Mouse (Mus musculus) layer of hippocampus, postnatal 10 days (tissue): Measurements from ENCODE around the gene Evc2. TPM values are rescaled to one million over a fixed set of nuclear protein-coding genes. Genes with fewer than 3 reads are reported as not detected.
A peak's percentile ranks its signal among the peaks of the same experiment; 100 is the strongest.

Source experiments
- DNase-seq, 2 experiments: peaks; one replicate each; pipeline ENCODE4 v3.0.0; 2021; ENCODE audit warnings: low spot score in 2 of 2
- total RNA-seq, 2 experiments: library from RNA; stranded (reverse); gene quantifications; 2 replicates each; pipeline ENCODE4 v1.2.3; 2021

Evc2 gene
- total RNA-seq, 2 experiments from 2014 or later: 7.4 to 7.8 TPM

DNA sequence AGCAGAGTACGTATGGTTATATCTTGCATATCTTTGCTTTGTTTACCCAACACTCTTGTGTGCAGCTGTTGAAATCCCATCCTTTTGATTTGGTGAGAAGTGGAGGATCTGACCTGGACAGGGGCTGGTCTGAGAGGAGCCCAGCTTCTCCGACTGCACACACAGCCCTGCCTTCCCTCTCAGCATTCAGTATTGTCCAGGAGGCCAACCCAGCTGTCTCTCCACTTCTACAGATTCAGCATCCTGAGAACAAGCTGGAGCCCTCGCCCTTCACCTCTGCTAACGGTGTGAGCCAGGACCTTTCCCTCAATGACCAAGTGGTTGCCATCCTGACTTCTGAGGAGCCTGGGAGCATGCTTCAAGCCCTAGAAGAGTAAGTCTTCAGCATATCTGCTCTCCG lies 25.0 kb downstream of the Evc2 start:
- no peak for DNase-seq

DNA sequence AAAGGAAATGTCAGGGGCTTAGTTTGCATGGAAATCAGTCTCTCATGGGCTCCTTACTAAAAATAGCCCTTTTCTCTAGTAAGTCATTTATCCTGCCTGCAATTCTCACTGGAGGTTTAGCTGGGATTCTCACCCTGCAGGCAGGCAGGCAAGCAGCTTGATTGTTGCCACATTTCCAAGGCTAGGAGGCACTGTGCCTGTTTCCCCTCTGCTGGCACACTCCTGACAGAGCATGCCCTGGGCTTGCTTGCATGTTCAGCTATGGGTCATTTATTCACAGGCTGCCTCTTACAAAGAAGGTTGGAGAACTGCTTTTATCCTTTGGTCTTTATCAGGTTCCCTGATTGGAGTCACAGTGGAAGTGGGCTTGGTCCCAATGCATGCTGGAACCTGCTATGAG lies 27.5 kb downstream of the Evc2 start:
- no peak for DNase-seq

DNA sequence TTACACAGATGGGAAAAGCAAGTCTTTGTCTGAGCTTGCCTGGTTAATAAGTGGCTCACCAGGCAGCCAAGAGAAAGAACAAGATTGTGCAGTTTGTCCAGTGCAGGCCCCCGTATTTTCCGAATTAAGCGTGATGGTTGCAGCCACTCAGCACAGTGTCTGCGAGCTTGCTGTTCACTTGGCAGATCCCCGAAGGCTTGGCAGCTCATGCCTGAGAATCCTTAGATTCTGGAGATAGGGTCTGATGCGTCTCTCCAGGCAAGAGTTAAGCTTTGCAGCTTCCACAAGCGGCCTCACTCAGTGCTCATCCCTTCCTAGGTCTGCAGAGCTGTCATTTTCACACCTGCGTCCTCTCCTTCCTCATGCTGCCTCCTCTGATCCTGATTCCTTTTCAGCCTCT lies 30.5 kb downstream of the Evc2 start:
- no peak for DNase-seq

DNA sequence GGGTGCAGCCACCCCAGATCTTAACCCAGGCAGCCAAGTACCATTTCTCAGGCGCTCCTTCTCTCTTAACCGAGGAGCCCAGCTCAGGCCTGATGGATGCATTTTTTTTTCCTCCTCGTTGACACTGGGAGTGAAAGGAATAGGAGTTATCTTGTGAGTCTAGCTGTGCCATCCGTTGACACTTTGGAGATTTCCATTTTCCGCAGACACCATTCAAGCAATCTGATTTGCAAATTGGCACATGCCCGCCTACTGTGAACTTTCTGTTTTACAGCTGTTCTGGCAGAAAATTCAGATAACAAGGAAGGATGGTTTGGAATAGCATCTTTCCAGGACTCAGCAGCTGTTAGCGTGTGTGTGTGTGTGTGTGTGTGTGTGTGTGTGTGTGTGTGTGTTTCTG lies 39.1 kb downstream of the Evc2 start:
- no peak for DNase-seq

DNA sequence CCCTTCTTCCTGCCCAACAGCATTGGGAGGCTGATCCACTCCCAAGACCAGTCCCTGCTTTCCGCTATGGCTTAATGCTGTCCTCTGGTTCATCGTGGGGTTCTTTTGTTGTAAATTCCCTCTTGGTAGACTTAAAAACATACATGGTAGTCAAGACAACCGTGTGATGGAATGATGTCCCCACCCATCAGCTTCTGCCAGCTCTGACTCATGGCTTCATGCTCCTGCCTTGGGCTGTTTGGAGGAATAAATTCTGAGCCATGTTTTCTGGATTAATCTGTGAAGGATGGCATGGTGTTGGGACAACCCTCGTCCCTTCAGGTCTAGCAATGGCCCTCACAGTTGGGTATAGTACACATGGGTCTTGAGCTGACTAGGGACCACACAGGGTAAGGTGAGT lies 42.3 kb downstream of the Evc2 start:
- no peak for DNase-seq

DNA sequence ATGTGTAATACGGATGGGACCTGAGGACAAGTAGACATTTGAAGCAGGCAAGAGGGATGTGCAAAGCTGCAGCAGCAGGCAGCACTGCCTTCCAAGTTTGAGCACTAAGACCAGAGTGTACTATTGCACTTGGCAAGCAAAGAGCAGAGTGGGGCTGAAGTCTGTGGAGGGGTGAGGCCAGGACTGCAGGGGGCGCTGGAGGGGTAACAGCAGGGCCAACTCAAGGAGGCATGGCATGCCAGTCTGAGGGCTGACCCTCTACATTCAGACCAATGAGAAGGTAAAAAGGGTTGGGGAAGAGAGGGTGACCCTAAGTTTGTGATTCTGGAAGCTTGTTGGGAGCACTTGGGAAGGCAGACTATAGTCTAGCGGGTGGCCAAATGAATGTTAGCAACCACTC lies 45.3 kb downstream of the Evc2 start:
- no peak for DNase-seq

DNA sequence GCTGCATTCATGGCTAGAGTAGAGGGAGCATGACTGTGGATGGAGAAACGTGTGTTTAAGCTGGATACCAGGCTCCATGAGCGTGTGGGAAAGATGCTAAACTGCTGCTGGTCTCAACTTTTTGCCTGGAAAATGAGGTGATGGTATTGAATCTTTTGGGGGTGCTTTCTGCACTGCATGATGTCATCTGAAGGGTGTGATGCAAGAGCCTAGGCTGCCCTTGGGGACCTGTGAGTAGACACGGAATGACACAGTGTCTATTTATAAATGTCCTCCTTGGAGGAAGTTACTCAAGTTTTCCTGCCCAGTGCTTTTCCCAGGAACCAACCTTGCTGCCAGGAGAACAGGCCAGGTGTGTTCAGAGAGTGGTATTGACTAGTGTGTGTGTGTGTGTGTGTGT lies 50.3 kb downstream of the Evc2 start:
- DNase-seq: no peak

DNA sequence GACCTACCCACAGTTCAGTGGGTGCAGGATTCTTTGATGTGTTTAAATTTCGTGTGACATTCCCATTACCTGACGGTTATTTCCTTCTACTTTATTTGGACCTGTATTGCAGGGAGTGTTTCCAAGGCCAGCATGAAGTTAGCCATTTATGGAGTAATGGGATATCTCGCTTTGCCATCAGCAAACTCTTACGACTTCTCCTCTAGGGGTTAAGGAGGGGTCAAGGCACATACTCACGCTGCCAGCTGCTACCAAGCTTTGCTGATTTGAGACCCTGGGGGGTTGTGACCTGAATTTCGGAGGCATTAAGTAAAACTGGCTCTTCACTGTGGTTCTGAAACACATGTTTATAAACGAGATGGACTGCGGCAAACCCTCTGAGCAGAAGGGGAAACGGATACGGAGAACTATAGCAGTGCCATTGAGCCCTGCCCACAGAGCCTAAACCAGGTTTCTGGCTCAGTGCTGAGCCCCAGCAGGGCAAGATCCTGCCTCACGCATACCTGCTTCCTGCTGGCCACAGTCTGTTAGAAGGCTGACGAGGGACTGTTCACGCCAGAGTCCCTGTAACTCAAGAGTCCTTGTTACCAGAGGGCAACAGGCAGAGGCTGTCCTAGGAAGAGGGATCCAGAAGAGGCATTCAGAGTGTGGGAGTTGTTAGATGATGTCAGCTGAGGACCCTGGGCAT lies 51.7 kb downstream of the Evc2 start:
- no peak for DNase-seq

DNA sequence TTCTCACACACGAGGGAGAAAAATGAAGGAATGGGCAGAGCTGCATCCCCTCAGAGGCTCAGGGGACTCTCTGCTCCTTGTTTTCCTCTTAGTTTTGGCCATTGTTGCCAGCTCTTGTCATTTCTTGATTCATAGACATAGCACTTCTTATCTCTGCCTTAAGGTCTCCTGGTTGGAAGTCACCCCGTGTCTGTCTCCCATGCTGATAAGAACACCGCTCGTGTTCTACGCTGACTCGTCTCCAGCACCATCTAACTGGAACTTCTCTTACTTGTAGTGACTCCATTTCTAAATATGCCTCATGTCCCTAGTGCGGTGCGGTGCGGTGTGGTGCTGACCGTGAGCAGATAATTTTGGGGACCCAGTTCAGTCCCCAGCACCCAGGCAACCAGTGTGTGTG lies 52.6 kb downstream of the Evc2 start:
- no peak for DNase-seq

DNA sequence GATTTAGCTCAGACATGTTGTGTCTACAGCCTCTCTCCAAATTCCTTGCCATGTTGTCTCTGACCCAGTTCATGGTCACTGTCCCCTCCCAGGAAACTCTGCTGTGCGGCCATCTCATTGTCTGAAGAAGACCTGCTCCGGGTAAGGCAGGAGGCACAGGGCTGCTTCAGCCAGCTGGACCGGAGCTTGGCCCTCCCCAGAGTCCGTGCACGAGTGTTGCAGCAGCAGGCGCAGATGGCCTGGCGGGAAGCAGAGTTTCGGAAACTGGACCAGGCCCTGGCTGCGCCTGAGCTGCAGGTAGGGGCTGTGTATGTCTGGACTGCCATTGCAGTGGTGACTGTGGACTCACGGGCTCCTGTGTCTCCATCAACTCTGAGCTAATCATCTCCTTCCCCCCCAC lies 53.6 kb downstream of the Evc2 start:
- no peak for DNase-seq

DNA sequence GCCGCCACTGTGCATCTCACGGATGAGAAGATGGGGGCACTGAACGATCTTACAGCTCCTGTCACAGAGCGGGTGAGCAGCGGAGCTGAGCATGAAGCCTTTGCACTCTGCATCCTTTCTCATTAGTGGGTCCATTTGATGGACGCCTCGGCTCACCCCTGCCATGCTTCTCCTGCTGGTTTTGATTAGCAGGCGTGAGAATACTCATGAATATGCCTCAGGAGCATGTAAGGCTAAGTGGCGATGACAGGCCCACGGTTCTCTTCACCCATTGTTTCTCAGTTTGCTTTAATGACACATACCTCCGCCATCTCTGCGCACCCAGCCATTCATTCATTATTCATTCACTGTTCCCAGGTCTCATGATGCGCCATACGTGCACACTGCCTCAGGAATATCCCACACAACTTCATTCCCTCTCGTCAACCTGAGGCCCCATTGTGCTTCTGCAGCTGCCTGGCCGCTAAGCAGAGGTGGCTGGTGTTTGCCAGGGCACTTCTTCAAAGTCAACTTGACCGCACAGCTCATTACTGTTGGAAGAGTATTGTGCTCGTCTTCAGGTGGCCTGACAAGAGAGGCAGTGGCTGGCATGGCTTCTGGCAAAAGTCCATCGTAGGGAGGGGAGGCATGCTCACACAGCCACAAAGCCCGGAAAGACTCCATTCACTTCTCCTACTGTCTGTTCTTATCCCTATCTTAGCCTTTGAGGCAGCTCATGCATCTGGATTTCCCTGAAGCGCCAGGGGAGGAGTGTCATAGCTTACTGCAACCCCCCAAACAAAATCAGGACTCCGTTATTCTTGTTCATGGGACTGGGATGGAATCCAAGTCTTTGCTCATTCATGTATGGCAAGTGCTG lies 57.1 kb downstream of the Evc2 start:
- DNase-seq: no peak

DNA sequence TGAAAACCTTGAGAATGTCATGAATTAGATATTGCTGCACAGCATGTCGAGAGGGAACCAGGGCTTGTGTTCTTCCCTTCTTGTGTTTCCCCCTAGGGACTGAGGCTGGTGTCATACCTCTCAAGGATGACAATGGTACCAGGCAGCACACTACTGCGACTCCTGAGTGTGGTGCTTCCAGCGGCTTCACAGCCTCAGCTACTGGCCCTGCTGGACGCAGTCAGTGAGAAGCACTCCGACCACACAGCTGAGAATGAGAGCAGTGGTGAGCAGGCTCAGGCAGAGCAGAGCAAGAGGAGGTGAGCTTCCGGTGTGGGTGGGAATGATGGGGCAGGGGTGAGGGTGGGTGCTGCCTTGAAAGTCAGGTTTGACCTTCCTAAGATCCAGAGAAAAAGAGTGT lies 80.7 kb downstream of the Evc2 start:
- no peak for DNase-seq

DNA sequence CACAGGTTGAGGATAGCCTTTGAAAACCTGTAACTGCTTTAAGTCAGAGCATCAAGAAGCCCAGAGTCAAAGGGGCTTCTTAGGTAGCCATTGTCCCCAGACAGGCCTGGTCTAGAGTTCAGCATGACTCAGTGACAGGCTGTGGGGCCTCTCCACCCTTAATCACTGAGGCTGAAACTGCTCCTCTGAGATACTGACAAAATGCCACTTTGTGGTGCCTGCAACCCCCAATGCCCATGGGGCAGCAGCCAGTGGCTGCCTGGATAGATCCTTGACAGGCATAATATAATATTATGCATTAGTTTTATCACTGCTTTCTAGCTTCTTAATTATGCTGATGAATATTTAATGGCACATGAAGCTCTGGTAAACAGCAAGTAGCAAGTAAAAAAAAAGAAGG lies 88.9 kb downstream of the Evc2 start:
- DNase-seq: no peak

DNA sequence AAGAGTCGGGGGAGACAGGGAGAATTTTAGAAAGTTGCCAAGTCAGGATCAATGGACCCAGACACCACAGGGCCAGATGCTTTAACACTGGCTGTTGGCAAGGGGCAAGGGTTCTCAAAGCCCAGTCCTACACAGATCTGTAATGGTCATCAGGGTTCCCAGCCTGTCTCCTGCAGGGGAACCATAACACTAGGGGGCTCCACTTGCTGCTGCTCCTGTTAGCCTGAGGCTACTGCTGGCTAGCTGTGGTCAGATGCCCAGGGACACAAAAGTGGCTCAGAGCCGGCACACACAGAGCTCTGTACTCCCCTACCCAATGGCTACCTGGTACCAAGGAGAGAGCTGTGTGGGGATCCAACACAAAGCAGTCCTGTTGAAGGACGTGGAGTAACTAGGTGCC lies 97.1 kb downstream of the Evc2 start:
- no peak for DNase-seq

DNA sequence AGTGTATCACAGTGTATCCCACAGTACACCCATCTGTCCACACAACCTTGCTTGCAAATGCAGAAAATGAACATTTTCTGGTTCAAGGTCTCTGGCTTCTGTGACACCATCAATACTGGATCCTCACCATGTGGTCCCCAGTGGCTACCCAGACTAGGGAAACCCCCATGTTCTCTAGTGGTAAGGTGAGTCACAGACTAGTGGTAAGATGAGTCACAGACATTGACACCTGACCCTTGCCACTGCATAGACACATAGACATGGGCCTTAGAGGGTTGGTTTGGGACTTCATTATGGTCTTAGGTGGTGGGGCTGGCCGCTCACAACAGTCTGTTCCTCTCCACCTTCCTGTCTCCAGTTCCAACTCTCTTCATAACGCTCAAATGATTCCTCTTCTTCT lies 104.5 kb downstream of the Evc2 start:
- no peak for DNase-seq

DNA sequence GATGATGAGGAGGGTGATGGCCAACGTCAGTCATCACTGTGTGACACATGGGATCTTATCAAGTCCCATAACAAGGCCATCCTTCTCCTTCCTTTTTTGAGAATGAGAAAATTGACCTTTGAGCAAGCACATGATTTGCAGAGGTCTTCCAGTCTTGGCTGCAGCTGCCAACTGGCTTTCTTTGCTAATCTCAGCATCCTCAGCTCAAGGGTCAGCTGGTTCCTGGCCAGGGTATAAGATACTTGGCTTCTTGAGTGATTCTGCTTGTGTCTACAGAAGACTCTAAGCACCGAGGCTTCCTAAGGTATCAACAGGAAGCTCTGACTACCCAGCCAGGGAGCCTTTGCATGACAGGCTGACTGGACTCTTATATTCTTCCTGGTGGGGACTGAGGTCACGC lies 109.2 kb downstream of the Evc2 start:
- DNase-seq: no peak

DNA sequence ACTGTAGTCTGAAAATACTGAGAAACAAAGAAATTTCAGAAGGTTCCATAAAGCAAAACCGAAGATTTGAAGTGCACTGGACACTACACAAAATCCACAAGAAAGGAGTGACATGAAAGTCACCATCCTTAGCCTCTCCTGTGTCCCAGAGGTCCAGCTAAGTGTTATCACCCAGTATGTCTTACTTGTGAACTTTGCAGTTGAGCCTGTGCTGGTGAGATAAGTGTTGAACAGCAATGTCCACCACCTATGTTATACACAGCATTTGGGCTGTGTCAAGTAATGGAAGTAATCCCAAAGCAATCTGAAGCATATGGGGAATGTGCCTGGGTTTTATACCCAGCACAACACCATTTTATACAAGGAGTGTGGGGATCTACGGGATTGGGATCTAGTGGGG lies 118.3 kb downstream of the Evc2 start:
- DNase-seq: no peak

DNA sequence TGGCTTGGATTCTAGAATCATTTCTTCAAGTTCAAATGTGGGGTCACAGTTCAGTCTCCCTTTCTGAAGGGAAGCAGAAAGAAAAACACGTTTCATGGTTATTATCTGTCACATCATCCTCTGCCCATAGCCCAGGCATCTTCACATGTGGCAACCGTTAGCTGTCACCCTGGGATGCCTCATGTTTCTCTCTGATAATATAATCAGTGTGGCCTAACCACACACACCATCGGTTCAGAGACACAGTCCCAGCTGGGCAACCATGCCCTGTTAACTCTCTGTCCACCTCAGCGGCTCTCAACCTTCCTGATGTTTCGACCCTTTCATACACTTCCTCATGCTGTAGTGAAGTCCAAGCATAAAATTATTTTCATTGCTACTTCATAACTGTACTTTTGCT lies 118.9 kb downstream of the Evc2 start:
- DNase-seq: no peak

DNA sequence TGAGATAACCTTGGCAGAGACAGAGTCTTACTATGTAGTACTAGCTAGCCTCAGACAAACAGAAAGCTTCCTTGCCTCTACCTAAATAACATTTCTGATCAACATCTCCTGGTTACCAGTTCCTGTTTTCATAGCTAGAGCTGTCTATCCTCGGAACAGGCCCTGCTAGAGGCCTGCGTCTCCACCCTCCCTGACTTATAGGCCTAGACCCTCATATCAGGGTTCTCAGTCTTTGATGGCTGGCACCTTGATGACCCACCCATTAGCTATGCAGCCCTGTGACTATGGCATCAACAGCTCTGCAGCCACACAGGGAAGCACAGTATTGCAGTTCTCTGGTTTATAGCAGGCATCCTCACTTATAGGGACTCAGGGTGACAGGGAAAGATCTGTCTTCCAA lies 119.5 kb downstream of the Evc2 start:
- DNase-seq: no peak

DNA sequence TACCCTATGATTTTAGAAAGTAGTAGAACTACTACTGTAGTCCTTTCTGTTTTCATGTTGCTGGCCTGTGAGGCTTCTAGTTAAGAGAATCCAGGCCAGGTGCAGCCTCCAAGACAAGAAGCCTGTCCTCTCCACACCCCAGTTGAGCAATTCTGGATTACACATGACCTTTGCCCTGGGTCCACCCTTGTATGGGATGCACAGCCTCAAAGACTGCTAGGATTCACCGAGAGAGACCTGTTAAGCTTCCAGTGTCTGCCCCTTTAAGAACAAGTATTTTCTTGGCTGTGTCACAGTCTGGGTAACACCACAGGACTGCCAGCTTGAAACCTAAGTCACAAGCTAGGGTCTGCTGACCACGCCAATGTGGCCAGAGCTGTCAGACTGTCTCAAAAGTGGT lies 119.9 kb downstream of the Evc2 start:
- no peak for DNase-seq

DNA sequence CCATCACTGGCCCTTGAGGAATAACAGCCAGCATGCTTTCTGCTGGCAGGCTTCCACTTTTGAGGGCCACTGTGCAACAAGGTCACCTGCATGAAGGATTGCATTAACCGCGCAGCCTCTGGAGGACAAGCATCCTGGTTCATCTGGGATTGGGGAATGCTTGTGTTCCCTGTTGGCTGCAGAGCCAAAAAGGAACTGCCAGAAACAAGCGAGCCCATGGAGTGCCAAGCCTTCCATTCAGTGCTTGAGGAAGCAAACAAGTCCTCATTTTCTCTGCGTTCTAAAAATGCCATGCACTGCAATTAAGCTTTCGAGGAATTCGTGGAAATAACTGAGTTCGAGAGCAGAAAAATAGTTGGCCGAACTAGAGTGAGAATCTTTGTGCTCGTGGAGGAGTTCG lies 127.2 kb downstream of the Evc2 start:
- DNase-seq: peak; percentile 14 to 29

DNA sequence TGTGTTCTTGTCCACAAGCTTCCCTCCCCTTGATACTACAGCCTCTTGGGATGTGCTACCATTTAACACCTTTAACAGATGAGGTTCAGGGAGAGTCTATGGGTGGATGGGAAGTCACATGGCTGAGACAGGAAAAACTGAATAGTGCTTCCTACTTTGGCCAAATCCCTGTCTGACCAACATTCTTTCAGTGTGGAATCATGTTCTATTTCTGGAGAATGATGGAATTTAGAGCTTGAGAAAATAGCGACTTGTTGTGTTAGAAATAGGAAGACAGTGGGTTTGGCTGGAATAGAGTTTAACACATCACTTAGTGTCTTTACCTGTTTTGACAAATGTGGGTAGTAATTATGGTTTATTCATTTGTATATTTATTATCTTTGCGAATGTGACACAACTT lies 129.3 kb downstream of the Evc2 start:
- DNase-seq: no peak

DNA sequence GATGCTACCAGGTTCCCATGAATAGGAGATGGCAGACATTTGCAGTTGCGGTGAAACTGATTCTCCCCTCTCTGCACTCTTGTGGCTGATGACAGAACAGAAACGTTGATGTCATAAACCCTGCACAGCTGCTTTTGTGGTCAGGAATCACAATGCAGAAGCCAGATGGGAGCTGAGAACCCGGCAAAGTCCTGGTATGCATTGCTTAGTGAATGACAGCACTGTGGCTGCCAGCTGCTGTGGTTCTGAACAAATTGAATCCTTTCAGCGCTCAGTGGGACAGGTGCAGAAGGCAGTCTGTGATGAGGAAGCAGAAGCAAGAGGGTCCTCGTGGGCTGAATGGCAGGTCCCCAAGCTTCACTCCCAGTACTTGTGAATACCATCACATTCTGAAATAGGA lies 130.7 kb downstream of the Evc2 start:
- DNase-seq: no peak
